8 mouse cellular contexts compared by ENCODE assay signal in genomic region chr9:65215494-65216126, GRCm38 (mm10). TPM values are rescaled to one million over a fixed set of nuclear protein-coding genes. Genes with fewer than 3 reads are reported as not detected.
A peak's percentile ranks its signal among the peaks of the same experiment; 100 is the strongest.
DNase-seq lines count a peak whose midpoint lies in the region; ATAC-seq and TF ChIP-seq lines count a peak whose summit lies in the region.

No protein-coding gene starts in this region.

- no peak for DNase-seq in heart, adult 11 months
- peak; percentile 87 for DNase-seq in c-Kit-positive CD71-positive TER-119-positive erythroid progenitor cells, embryonic 14.5 days (ENCODE audit: low spot score)
- DNase-seq in hindbrain, embryonic 11.5 days (ENCODE audit: low spot score), result no peak
- peak; percentile 89 to 92 (median 90) for DNase-seq in liver, embryonic 14.5 days (ENCODE audit: low read depth in 3 of 3, low spot score in 3 of 3)
- peak; percentile 40 to 62 for DNase-seq in spleen, postnatal 36 days (ENCODE audit: low spot score in 2 of 2)
- DNase-seq in T-cell, adult 2 months (ENCODE audit: low spot score), result no peak
- no peak for DNase-seq in adrenal gland, postnatal 14 days

- 9% methylated on average over 31 of the region's 31 CpGs for WGBS in heart, embryonic 13.5 days
- WGBS in hindbrain, embryonic 11.5 days, result 10% methylated on average over 31 of the region's 31 CpGs
- WGBS in liver, embryonic 14.5 days (ENCODE audit: insufficient replicate concordance), result 2% methylated on average over 30 of the region's 31 CpGs

- peak overlapping the region; percentile 91 for H3K9ac ChIP-seq in heart, embryonic 13.5 days
- H3K9ac ChIP-seq in hindbrain, embryonic 11.5 days (ENCODE audit: low read depth, low read length), result peak overlapping the region; percentile 81
- peak overlapping the region; percentile 97 for H3K9ac ChIP-seq in liver, embryonic 14.5 days (replicated peaks)

- no peaks in the 10 kb centered on the region for H3K9me3 ChIP-seq in heart, embryonic 13.5 days
- H3K9me3 ChIP-seq in hindbrain, embryonic 11.5 days (ENCODE audit: control insufficient read depth, low read length), result no peaks in the 10 kb centered on the region
- no peaks in the 10 kb centered on the region for H3K9me3 ChIP-seq in liver, embryonic 14.5 days (ENCODE audit: control insufficient read depth, low read length)

- H3K4me1 ChIP-seq in heart, embryonic 13.5 days, result peaks cover 31% of the 10 kb centered on the region
- no peaks in the 10 kb centered on the region for H3K4me1 ChIP-seq in hindbrain, embryonic 11.5 days (replicated peaks; ENCODE audit: control insufficient read depth, insufficient read depth, low read length)
- peaks cover 39 to 43% of the 10 kb centered on the region in 2 experiments for H3K4me1 ChIP-seq in liver, embryonic 14.5 days (replicated peaks; ENCODE audit: control insufficient read depth in 2 of 2, insufficient read depth in 2 of 2, low read length in 1 of 2)

- peak overlapping the region; percentile 77 for H3K4me3 ChIP-seq in heart, embryonic 13.5 days
- peak overlapping the region; percentile 51 for H3K4me3 ChIP-seq in hindbrain, embryonic 11.5 days (ENCODE audit: low read depth, low read length)
- peak overlapping the region; percentile 73 to 74 for H3K4me3 ChIP-seq in liver, embryonic 14.5 days (ENCODE audit: insufficient read depth in 1 of 2, low read depth in 2 of 2, low read length in 2 of 2)

- no peaks in the 10 kb centered on the region for H3K27me3 ChIP-seq in heart, embryonic 13.5 days (replicated peaks)
- no peaks in the 10 kb centered on the region for H3K27me3 ChIP-seq in hindbrain, embryonic 11.5 days (ENCODE audit: control insufficient read depth, insufficient read depth, low read length)
- no peaks in the 10 kb centered on the region for H3K27me3 ChIP-seq in liver, embryonic 14.5 days (ENCODE audit: control insufficient read depth, insufficient read depth, low read length)

- peak overlapping the region; percentile 95 for H3K27ac ChIP-seq in heart, embryonic 13.5 days (replicated peaks)
- H3K27ac ChIP-seq in hindbrain, embryonic 11.5 days (ENCODE audit: low read depth, low read length), result peak overlapping the region; percentile 80
- peak overlapping the region; percentile 98 for H3K27ac ChIP-seq in liver, embryonic 14.5 days

- no peak for TF ChIP-seq CTCF in liver, embryonic 14.5 days (IDR thresholded peaks at IDR 0.05; ENCODE audit: low read depth)

- peak; percentile 15; the same call in 1 of the 2 replicates for ATAC-seq in heart, embryonic 13.5 days (ENCODE audit: extremely low read depth, insufficient number of reproducible peaks, low FRiP score, low TSS enrichment)
- no peak; the same call in 1 of the 2 replicates for ATAC-seq in hindbrain, embryonic 11.5 days (ENCODE audit: low FRiP score)
- peak; percentile 76 for ATAC-seq in liver, embryonic 14.5 days (ENCODE audit: insufficient read depth)

- peak overlapping the region; percentile 96 for H3K4me2 ChIP-seq in heart, embryonic 13.5 days
- H3K4me2 ChIP-seq in hindbrain, embryonic 11.5 days (replicated peaks; ENCODE audit: low read depth, low read length), result peak overlapping the region; percentile 75
- H3K4me2 ChIP-seq in liver, embryonic 14.5 days (ENCODE audit: low read depth), result peak overlapping the region; percentile 93

- no peaks in the 10 kb centered on the region for H3K36me3 ChIP-seq in heart, embryonic 13.5 days
- no peaks in the 10 kb centered on the region for H3K36me3 ChIP-seq in hindbrain, embryonic 11.5 days (ENCODE audit: control insufficient read depth, insufficient read depth, low read length)
- no peaks in the 10 kb centered on the region; the same call in 1 of the 2 replicates for H3K36me3 ChIP-seq in liver, embryonic 14.5 days (replicated peaks; ENCODE audit: control insufficient read depth, insufficient read depth, low read depth)

- TF ChIP-seq EP300 in liver, embryonic 14.5 days (IDR thresholded peaks at IDR 0.05; ENCODE audit: low read depth), result peak; percentile 94

RNA-seq across cellular contexts. Expression of gene Parp16, which starts 20.5 kb away (rescaled TPM):
- 4.5 and 5.1 TPM in 2 replicates for polyA plus RNA-seq in heart, embryonic 13.5 days (2015; fragmentation: Nextera tagmentation; extraction: Ambion mirVana)
- 4.0 and 6.5 TPM in 2 replicates for polyA plus RNA-seq in hindbrain, embryonic 11.5 days (2014; fragmentation: Nextera tagmentation; extraction: Ambion mirVana)
- 4.9 and 5.7 TPM in 2 replicates for polyA plus RNA-seq in liver, embryonic 14.5 days (2012; rRNA removed)
- polyA plus RNA-seq in liver, embryonic 14.5 days (2014; fragmentation: Nextera tagmentation; extraction: Ambion mirVana), result 7.2 and 9.3 TPM in 2 replicates
- 15.2 and 17.3 TPM in 2 replicates for total RNA-seq in adrenal gland, postnatal 14 days (2021)

RNA-seq across cellular contexts. Expression of gene Cilp, which starts 49.4 kb away (rescaled TPM):
- polyA plus RNA-seq in heart, embryonic 13.5 days (2015; fragmentation: Nextera tagmentation; extraction: Ambion mirVana), result 0.04 TPM in 1 of 2 replicates, not detected in the other
- polyA plus RNA-seq in hindbrain, embryonic 11.5 days (2014; fragmentation: Nextera tagmentation; extraction: Ambion mirVana), result 0.25 and 0.31 TPM in 2 replicates
- 0.01 TPM in 1 of 2 replicates, not detected in the other for polyA plus RNA-seq in liver, embryonic 14.5 days (2012; rRNA removed)
- polyA plus RNA-seq in liver, embryonic 14.5 days (2014; fragmentation: Nextera tagmentation; extraction: Ambion mirVana), result not detected in 2 replicates
- 5.1 and 5.6 TPM in 2 replicates for total RNA-seq in adrenal gland, postnatal 14 days (2021)

Comparison
In these comparisons a context has a peak if more than half of its experiments do, and no peak if none do; other contexts are left out.
1. DNase-seq: peak in c-Kit-positive CD71-positive TER-119-positive erythroid progenitor cells, embryonic 14.5 days (single experiment), liver, embryonic 14.5 days (3 of 3) and spleen, postnatal 36 days (2 of 2); none in heart, adult 11 months (single experiment), hindbrain, embryonic 11.5 days (single experiment), T-cell, adult 2 months (single experiment) and adrenal gland, postnatal 14 days (single experiment).
2. Peak in every context shown above with its lines, with median percentiles within 50 percentile points of each other: H3K27ac ChIP-seq, H3K4me2 ChIP-seq, H3K4me3 ChIP-seq and H3K9ac ChIP-seq.